Mouse (Mus musculus): Measurements from ENCODE around the gene Tmem150b. TPM values are rescaled to one million over a fixed set of nuclear protein-coding genes. Genes with fewer than 3 reads are reported as not detected.

Tmem150b gene
- polyA plus RNA-seq, 1 experiment = 0.14 TPM

DNA sequence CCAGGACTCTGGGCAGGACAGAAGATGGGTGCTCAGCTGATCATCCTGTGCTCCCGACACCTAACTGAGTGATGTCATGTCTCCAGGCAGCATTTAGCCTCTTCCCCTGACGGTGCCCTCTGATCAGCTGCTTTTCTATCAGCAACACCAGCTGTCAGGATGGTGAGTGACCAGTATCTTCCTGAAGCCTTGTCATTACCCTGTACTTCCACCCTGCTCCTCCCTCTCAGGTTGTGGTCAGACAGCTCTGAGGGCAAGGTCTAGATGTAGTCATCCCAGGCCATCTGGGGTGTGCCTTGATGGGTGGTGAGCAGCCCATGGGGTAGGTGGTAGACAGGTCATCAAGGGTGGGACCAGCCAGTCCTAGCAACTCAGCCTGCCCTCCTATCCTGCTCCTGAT, 24.1 kb upstream of the Tmem150b start:
- Histone ChIP-seq H3K4me1 (ENCODE audit: control insufficient read depth, insufficient read depth, low read length) (peaks cover 9% of the 10 kb centered on the region), H3K27me3 (ENCODE audit: control insufficient read depth, insufficient read depth, low read length) (no peaks in the 10 kb centered on the region), H3K4me3 (ENCODE audit: control insufficient read depth, low read depth, low read length) (no peak overlapping the region), H3K27ac (ENCODE audit: control insufficient read depth, insufficient read depth, low read depth, low read length) (no peak overlapping the region), H3K36me3 (ENCODE audit: control insufficient read depth, insufficient read depth, low read length) (no peaks in the 10 kb centered on the region; the same call in 1 of the 2 replicates)
- TF ChIP-seq CTCF (IDR thresholded peaks at IDR 0.05; ENCODE audit: control insufficient read depth, insufficient read depth, insufficient replicate concordance, low read depth, low read length) (no peak), POLR2A (IDR thresholded peaks at IDR 0.05; ENCODE audit: control insufficient read depth, low read depth, low read length) (peak; percentile 22; the same call in 1 of the 2 replicates)

DNA sequence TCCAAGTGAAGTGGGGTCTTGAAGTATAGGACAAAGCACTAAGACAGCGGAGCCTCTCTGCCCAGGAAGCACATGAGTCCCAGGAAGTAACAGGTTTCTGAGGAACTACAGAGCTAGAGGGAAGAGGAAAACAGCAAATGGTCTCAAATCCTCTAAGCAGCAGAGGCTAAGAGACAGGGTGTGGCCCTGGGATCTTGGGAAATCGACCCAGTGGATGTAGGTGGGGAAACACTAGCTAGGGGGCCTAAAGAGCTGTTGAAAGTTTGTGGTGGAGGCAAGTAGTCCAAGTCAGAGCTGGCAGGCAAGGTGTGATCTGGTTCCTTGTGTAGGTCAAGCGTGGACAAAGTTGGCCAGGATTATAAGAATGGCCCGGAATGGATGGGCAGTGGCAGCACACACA, 23.3 kb upstream of the Tmem150b start:
- TF ChIP-seq CTCF (IDR thresholded peaks at IDR 0.05; ENCODE audit: control insufficient read depth, insufficient read depth, insufficient replicate concordance, low read depth, low read length) = no peak
- TF ChIP-seq POLR2A (IDR thresholded peaks at IDR 0.05; ENCODE audit: control insufficient read depth, low read depth, low read length) = no peak
- peaks cover 7% of the 10 kb centered on the region for H3K4me1 ChIP-seq (ENCODE audit: control insufficient read depth, insufficient read depth, low read length)
- no peak overlapping the region for H3K4me3 ChIP-seq (ENCODE audit: control insufficient read depth, low read depth, low read length)
- H3K36me3 ChIP-seq (ENCODE audit: control insufficient read depth, insufficient read depth, low read length) = no peaks in the 10 kb centered on the region; the same call in 1 of the 2 replicates
- no peak overlapping the region for H3K27ac ChIP-seq (ENCODE audit: control insufficient read depth, insufficient read depth, low read depth, low read length)
- no peaks in the 10 kb centered on the region for H3K27me3 ChIP-seq (ENCODE audit: control insufficient read depth, insufficient read depth, low read length)

DNA sequence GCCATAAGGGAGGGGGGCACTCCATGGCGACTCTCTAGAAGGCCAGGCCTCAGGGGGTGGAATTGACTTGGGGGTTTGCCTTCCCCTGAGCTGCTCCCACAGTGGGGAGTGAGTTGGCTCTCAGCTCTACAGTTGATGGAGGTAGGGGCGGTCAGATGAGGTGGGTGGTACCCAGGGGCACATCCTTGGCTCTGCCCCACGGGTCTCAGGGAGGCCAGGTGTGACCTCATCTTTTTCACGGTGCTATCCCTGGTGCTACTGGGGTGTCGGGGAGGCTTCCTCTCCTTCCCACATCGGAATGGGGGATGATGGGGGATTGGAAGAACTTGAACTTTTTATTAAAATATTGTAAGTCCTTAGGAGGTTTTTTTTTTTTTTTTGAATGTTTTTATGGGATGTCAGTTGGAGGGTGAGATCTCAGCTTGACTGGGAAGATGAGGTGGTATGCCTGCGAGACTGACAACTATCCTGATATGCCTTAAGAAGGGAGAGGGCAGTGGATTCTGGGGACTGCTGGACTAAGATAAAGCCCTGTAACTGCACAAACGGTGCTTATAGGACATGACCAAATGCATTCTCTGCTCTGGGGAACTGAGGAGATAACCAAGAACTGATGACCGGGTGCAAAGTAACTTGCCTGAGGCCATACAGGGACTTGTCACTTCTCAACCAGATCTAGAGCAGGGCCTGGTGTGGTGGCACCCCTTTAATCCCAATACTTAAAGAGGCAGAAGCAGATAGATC, 22.3 kb upstream of the Tmem150b start:
- no peak overlapping the region for H3K4me3 ChIP-seq (ENCODE audit: control insufficient read depth, low read depth, low read length)
- H3K4me1 ChIP-seq (ENCODE audit: control insufficient read depth, insufficient read depth, low read length) = peaks cover 5% of the 10 kb centered on the region; the same call in 1 of the 2 replicates
- H3K27ac ChIP-seq (ENCODE audit: control insufficient read depth, insufficient read depth, low read depth, low read length) = no peak overlapping the region
- TF ChIP-seq POLR2A (IDR thresholded peaks at IDR 0.05; ENCODE audit: control insufficient read depth, low read depth, low read length) = no peak
- no peak for TF ChIP-seq CTCF (IDR thresholded peaks at IDR 0.05; ENCODE audit: control insufficient read depth, insufficient read depth, insufficient replicate concordance, low read depth, low read length)
- peaks cover 2% of the 10 kb centered on the region; the same call in 1 of the 2 replicates for H3K36me3 ChIP-seq (ENCODE audit: control insufficient read depth, insufficient read depth, low read length)
- H3K27me3 ChIP-seq (ENCODE audit: control insufficient read depth, insufficient read depth, low read length) = no peaks in the 10 kb centered on the region

DNA sequence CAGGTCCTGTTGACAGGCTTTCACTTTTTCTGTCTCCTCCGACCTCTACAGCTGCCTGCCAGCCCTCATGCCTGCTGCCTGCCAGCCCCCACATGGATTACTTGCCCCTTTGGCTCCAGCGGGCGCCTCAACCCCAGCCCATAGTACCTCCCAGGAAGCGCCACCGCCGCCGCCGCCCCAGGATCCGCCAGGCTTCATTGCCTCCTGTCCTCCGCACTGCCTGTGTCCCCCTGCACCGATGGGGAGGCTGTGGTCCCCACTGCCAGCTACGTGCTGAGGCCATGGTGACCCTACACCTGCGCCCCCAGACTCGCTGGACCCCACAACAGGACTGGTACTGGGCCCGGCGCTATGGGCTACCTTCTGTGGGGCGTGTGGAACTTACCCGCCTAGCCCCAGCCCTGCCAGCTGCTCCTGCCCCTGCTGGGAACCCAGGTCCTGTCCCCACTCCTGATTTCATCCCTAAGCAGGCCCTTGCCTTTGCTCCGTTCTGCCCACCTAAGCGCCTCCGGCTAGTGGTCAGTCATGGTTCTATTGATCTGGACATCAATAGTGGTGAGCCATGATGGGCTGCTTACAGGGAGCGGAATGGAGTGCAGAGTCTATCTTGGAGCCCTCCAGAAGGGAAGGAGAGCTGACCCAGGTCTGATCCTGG, 21.4 kb upstream of the Tmem150b start:
- Histone ChIP-seq H3K27me3 (ENCODE audit: control insufficient read depth, insufficient read depth, low read length) (no peaks in the 10 kb centered on the region), H3K36me3 (ENCODE audit: control insufficient read depth, insufficient read depth, low read length) (peaks cover 2% of the 10 kb centered on the region; the same call in 1 of the 2 replicates), H3K4me1 (ENCODE audit: control insufficient read depth, insufficient read depth, low read length) (no peaks in the 10 kb centered on the region; the same call in 1 of the 2 replicates), H3K4me3 (ENCODE audit: control insufficient read depth, low read depth, low read length) (no peak overlapping the region), H3K27ac (ENCODE audit: control insufficient read depth, insufficient read depth, low read depth, low read length) (no peak overlapping the region)
- TF ChIP-seq POLR2A (IDR thresholded peaks at IDR 0.05; ENCODE audit: control insufficient read depth, low read depth, low read length) (no peak), CTCF (IDR thresholded peaks at IDR 0.05; ENCODE audit: control insufficient read depth, insufficient read depth, insufficient replicate concordance, low read depth, low read length) (no peak)

DNA sequence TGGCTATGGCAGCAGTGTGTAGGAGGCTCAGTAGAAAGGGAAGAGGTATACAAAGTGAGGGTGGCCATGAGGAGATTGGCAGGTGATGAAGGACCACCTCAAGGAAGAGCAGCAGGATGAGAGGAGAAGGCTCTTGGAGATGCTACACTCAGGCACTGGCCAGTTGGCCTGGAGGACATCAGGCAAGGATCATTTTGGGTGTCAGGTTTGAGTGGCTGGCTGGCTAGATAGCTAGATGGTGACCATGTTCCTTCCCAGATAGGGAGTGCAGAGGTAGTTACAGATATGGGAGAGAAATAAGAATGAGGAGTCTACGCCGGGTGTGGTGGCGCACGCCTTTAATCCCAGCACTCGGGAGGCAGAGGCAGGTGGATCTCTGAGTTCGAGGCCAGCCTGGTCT, 19.8 kb upstream of the Tmem150b start:
- Histone ChIP-seq H3K36me3 (ENCODE audit: control insufficient read depth, insufficient read depth, low read length) (peaks cover 2% of the 10 kb centered on the region; the same call in 1 of the 2 replicates), H3K27me3 (ENCODE audit: control insufficient read depth, insufficient read depth, low read length) (no peaks in the 10 kb centered on the region), H3K27ac (ENCODE audit: control insufficient read depth, insufficient read depth, low read depth, low read length) (no peak overlapping the region), H3K4me1 (ENCODE audit: control insufficient read depth, insufficient read depth, low read length) (peaks cover 11% of the 10 kb centered on the region), H3K4me3 (ENCODE audit: control insufficient read depth, low read depth, low read length) (no peak overlapping the region)
- TF ChIP-seq CTCF (IDR thresholded peaks at IDR 0.05; ENCODE audit: control insufficient read depth, insufficient read depth, insufficient replicate concordance, low read depth, low read length) (no peak), POLR2A (IDR thresholded peaks at IDR 0.05; ENCODE audit: control insufficient read depth, low read depth, low read length) (no peak)

DNA sequence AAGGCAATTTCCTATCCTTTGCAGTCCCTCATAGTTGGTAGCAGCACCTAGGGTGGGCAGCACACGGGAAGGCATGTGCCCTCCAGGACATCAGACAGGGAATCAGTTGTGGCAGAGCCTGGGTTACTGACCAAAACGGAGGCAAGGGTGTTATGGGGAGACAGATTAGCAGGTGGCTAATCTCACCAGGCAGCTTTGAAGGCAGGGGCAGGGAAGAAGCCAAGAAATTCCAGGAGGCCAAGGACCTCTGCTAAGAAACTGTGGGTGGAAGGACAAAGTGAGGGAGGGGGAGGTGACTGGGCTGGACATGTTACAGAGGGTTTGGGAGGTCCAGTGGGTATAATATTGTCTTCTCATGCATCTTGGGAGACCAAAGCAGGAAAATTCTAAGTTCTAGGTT, 18.3 kb upstream of the Tmem150b start:
- TF ChIP-seq CTCF (IDR thresholded peaks at IDR 0.05; ENCODE audit: control insufficient read depth, insufficient read depth, insufficient replicate concordance, low read depth, low read length) (no peak), POLR2A (IDR thresholded peaks at IDR 0.05; ENCODE audit: control insufficient read depth, low read depth, low read length) (no peak)
- H3K4me1 ChIP-seq (ENCODE audit: control insufficient read depth, insufficient read depth, low read length) = peaks cover 20% of the 10 kb centered on the region
- no peaks in the 10 kb centered on the region for H3K27me3 ChIP-seq (ENCODE audit: control insufficient read depth, insufficient read depth, low read length)
- H3K36me3 ChIP-seq (ENCODE audit: control insufficient read depth, insufficient read depth, low read length) = peaks cover 2% of the 10 kb centered on the region; the same call in 1 of the 2 replicates
- H3K27ac ChIP-seq (ENCODE audit: control insufficient read depth, insufficient read depth, low read depth, low read length) = no peak overlapping the region
- H3K4me3 ChIP-seq (ENCODE audit: control insufficient read depth, low read depth, low read length) = no peak overlapping the region

DNA sequence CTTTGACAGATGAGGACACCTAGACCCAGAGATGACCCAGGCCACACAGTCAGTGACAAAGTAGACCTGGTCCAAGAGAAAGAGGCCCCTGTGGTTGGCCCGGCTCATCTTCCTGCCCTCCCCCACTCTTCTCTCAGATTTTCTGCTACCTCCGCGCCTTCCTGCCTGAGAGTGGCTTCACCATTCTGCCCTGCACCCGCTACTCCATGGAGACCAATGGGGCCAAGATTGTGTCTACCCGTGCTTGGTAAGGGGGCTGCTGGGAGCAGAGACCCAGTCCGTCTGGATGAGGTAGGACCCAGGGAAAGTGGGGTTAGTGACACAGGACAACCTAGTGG, 17.4 kb upstream of the Tmem150b start:
- H3K27me3 ChIP-seq (ENCODE audit: control insufficient read depth, insufficient read depth, low read length) = no peaks in the 10 kb centered on the region
- H3K27ac ChIP-seq (ENCODE audit: control insufficient read depth, insufficient read depth, low read depth, low read length) = no peak overlapping the region
- H3K4me3 ChIP-seq (ENCODE audit: control insufficient read depth, low read depth, low read length) = no peak overlapping the region
- H3K36me3 ChIP-seq (ENCODE audit: control insufficient read depth, insufficient read depth, low read length) = peaks cover 2% of the 10 kb centered on the region; the same call in 1 of the 2 replicates
- H3K4me1 ChIP-seq (ENCODE audit: control insufficient read depth, insufficient read depth, low read length) = peaks cover 20% of the 10 kb centered on the region
- no peak for TF ChIP-seq CTCF (IDR thresholded peaks at IDR 0.05; ENCODE audit: control insufficient read depth, insufficient read depth, insufficient replicate concordance, low read depth, low read length)
- TF ChIP-seq POLR2A (IDR thresholded peaks at IDR 0.05; ENCODE audit: control insufficient read depth, low read depth, low read length) = no peak
